Mouse (Mus musculus): ENCODE measurements around the gene Pygo2.

- TF ChIP-seq CTCF (IDR thresholded peaks at IDR 0.05) (no peak), EP300 (IDR thresholded peaks at IDR 0.05) (peak; percentile 70)
These were observed 8.8 kb upstream of the Pygo2 start for GRCm38 (mm10) chr3:89421002-89421774.
